Mouse (Mus musculus) adrenal gland, postnatal 14 days (tissue): Measurements from ENCODE around the gene Ina. TPM values are rescaled to one million over a fixed set of nuclear protein-coding genes. Genes with fewer than 3 reads are reported as not detected.
A peak's percentile ranks its signal among the peaks of the same experiment; 100 is the strongest.

Source experiments
- DNase-seq: peaks from one replicate; pipeline ENCODE4 v3.0.0; 2021; ENCODE audit warnings: mixed read lengths
- total RNA-seq: library from RNA; stranded (reverse); gene quantifications from 2 replicates; pipeline ENCODE4 v1.2.3, GENCODE M21; 2021

Gene Ina
- total RNA-seq, 1 experiment from 2014 or later = 7.5 TPM

- DNase-seq = no peak
Observed at GRCm38 (mm10) chr19:47057684-47058083, 43.2 kb downstream of the Ina start.

DNA sequence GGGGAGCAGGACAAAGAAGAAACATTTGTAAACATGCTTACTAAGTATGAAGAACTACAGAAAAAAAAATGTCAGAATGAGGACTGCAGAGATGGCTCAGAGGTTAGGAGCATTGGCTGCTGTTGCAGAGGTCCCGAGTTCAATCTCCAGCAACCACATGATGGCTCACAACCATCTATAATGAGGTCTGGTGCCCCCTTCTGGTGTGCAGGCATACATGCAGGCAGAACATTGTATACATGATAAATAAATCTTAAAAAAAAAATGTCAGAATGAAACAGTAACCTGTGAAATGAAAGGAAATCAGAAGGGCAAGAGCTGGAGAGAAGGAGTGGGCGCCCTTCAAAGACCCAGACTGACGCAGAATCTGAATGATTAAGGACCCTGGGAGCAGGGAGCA, 51.4 kb downstream of the Ina start:
- DNase-seq = no peak

- DNase-seq = peak; percentile 99
Observed at GRCm38 (mm10) chr19:47067096-47067882, 52.8 kb downstream of the Ina start, which contains the start of gene Taf5. Gene Taf5 (plus strand): TSS chr19:47067746.

GRCm38 (mm10) chr19:47067924-47068611, 53.6 kb downstream of the Ina start:
- peak; percentile 93 for DNase-seq

Other genes starting within 250 kb of the Ina start
- 79.8 and 82.3 TPM in 2 replicates for gene Nt5c2, start 455 bp downstream of the Ina start, total RNA-seq
- gene Pcgf6, start 36.2 kb downstream of the Ina start, total RNA-seq = 8.4 and 9.4 TPM in 2 replicates
- 4.3 and 4.6 TPM in 2 replicates for gene Taf5, start 53.0 kb downstream of the Ina start, total RNA-seq
- 939 and 985 TPM in 2 replicates for gene Usmg5, start 75.9 kb downstream of the Ina start, total RNA-seq
- gene Pdcd11, start 76.1 kb downstream of the Ina start, total RNA-seq = 23.4 and 24.5 TPM in 2 replicates
- 4.4 and 5.4 TPM in 2 replicates for gene Calhm2, start 123.6 kb downstream of the Ina start, total RNA-seq
- not detected in 2 replicates for gene Calhm1, start 129.6 kb downstream of the Ina start, total RNA-seq
- gene Calhm3, start 143.1 kb downstream of the Ina start, total RNA-seq = not detected in 2 replicates
- gene Neurl1a, start 164.1 kb downstream of the Ina start, total RNA-seq = 15.3 and 16.0 TPM in 2 replicates